Mouse (Mus musculus): ENCODE measurements at regions not wholly inside any gene's neighbourhood (a gene's known extent, or its start where the extent isn't known, plus 50 kb on each side); places are given as distances from the start of the nearest gene placed in this dataset.

DNA sequence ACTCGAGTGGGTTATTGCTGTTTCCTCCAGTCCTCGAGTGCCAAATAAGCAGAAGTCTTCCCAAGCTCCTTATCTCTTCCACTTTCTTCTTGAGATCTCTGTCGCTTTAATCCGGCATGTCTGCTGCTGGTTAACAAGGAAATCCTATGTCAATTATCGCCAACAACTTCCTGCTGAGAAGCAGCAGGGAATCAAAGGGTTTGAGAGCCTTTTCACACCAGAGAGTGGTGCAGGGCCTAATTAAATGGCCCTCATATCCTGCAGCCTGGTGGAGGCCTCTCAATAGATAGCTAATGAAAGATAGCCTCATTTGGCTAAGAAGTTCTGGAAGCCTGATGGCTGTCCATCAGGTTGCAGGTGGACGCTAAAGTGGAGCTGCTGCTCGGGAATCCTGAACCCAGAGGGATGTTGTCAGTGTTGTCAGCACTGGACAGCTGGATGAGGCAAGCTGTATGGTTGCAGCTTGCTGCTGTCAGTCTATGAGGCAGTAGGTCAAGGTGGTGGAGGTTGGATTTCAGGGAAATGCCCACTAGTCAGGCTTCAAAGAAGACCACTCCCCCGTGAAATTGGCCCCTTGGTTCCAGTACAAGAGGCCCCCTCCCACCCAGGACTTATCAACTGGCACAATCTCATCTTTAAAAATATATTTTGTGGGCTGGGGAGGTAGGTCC is 225.5 kb downstream of the Rab11fip2 start:
- DNase-seq (ENCODE audit: low spot score in 2 of 2), result no peak

DNA sequence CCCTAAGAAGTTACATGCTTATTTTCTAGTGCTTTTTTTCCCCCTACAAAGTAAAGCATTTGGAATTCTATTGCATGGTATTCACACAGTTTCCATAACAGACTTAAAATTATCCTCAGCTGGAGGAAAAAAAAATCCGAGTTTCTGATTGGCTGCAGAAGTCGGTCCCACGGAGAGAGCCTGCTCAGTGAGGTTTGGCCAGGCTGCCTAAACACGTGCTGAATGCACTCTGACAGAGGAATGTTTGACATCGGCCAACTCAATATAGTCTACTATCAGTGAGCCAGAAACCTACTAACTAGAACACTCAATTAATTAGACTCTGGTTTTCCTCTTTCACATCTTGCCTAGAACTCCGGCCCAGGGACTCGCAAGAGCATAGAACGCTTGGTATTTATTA is 204.9 kb downstream of the Rab11fip2 start:
- DNase-seq (ENCODE audit: low spot score in 2 of 2), result no peak

DNA sequence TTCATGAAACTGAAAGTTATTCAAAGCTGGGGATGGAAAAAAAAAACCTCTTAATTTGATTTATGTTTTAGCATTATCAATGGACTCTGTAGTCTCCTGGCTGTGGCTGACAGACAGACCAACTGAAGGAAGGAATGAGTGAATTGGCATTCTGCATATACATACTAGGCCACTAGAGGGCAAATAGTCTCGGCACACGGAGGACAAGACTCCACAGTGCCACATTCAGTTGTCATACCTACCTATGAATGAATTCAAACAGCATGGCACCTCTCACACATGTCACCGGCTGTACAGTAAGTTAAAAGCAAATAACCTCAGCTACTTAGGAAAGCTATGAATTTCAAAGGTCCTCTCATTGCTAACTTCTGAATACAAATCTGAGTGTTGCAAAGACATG is 200.5 kb downstream of the Rab11fip2 start:
- DNase-seq (ENCODE audit: low spot score in 2 of 2), result no peak

DNA sequence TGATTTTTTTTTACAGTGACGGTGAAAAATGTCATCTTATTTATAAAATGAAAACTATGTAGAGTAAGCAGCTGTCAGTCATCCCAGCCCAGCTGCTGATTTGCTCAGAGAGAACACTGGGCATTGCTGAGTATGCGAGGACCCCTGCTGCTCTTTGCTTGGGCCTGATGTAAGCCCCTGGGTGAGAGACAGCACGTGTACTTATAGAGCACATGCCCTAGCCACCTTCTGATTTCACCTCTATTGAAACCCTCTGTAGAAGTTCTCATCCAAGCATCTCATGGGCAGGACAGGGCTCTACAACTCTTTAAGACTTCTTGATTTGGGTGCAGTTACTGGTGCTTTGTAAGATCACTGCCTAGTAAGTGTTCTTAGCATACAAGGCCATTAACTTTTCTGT is 182.2 kb downstream of the Rab11fip2 start:
- DNase-seq (ENCODE audit: low spot score in 2 of 2), result no peak

DNA sequence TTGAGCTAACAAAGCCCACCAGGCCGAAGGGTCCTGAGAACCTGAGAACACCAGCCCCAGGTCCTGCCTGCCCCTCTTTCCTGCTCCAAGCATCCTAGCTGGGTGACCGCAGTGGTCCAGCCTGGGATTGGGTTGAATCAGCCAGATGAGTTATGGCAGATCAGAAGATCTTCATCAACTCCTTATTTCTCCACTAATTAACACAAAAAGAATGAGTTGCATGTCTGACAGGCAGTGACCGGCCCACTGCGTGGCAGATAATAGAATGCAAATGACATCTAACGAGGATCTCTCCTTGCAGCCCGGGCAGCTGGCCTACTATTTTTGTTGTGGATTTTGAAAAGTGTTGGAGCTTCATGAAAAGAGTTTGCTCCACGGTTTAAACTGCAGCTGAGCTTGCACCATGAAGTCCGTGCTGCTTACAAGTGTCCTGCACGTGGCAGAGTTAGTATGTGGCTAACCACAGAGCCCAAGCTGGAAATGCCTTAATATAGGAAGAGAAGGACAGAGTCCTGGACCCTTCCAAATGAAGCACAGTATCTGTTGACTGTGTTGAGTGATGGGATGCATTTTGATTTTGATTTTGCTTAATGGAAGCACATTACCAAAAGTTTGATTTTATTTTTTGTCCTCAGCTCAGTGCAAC is 158.9 kb downstream of the Rab11fip2 start:
- no peak for DNase-seq (ENCODE audit: low spot score in 2 of 2)

DNA sequence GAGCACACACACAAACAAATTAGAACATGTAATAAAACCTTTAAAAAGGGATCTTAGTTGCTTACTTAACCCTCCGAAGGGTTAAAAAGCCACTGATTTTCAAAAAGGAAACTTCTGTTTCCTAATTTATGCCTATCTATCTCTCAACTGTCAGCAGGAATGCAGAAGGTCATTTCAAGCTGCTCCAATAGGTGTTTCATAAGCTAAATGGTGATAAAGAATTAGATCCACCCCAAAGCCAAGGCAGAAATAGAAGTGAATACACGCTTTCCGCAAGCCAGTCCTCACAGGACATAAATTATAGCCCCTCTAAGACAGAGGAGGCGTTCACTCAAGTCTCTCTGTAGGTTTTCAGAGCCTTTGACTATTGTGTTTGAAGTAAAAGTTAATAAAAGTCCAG is 112.2 kb downstream of the Rab11fip2 start:
- no peak for DNase-seq (ENCODE audit: low spot score in 2 of 2)

DNA sequence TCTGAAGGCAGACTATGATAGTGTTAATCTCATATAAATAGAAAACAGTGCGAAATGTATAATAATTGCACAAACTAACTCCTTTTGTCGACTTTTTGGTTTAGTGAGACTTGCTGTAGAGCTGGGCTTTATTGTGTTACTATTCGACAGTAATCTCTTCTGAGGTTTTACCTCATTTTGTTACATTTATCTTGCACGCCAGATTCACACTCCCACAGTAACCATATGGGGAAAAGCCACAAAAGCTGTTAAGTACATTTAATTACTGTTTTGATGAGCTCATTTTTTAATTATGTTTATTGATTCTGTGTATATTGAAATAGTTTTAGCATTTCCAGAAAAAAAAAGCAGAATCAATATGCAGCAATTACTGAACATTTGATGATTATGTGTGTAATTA is 106.3 kb downstream of the Rab11fip2 start:
- no peak for DNase-seq (ENCODE audit: low spot score in 2 of 2)

DNA sequence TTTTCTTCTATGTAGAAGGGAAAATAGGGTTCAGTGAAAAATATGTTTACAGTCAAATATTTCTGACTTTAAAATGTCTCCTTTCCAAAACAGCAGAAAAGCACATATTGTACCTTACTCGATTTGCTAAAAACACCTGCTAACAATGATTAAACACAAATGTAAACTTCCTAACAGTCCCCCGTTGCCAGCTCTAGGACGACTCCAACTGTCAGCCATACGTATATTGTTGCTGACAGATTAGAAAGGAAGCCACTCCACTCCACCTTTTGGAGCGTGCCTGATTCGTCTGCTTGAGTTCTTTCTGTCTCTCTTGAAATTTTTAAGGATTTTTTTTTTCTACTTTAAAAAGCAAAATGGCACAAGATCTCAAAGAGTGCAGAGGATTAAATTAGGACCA is 105.8 kb downstream of the Rab11fip2 start:
- no peak for DNase-seq (ENCODE audit: low spot score in 2 of 2)

DNA sequence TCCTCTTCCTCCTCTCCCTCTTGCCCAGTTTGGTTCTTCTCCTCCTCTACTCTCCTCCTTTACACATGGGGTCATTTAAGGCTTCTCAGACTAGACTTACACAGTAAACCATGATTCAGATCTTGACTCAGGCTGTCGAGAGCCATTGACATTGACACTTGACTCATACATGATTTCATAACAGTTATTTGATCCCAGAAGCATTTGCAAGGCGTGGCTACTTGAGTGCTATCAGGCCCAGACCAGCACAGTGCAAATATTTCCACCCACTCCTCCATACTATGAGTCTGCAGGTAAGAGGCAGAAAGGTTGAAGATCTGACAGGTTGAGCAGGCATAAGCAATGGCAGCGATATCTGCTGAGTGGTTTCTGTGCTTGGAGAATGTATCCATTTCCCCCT is 99.2 kb downstream of the Rab11fip2 start:
- no peak for DNase-seq (ENCODE audit: low spot score in 2 of 2)

DNA sequence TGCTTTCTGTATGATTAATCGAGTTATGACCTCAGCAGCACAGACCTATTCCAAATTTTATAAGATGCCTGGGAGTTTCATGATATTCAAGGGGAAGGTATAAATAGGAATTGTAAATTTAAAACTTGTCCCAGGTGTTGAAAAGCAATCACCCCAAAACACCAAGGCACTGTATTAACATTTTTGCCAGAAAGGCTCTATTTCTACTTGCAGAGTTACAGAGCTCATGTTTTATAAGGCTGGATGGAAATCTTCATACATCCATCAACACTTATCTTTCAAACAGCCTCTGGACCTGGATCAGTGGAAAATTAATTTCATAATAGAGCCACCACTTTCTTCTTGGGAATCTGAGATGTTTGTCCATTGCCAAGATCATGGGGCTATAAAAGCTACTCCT is 96.6 kb downstream of the Rab11fip2 start:
- DNase-seq (ENCODE audit: low spot score in 2 of 2), result no peak

DNA sequence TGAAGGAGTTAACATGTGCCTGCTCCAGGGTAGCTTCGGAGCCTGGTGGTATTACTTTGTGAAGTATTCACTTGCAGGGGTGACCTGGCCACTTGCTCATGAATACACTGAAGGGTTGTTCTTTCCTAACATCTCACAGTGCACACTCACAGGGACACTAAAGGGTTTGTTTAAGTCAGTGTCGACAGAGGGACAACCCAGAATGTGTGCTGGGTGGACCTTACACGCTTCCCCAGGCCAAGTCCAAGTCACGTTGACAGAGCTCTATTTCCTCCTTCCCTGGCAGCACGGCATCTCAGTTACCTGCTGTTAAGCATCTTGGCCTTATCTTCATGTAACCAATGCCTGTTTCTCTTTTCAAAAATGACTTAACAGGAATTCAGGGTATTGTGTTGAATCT is 92.8 kb downstream of the Rab11fip2 start:
- DNase-seq (ENCODE audit: low spot score in 2 of 2), result no peak

DNA sequence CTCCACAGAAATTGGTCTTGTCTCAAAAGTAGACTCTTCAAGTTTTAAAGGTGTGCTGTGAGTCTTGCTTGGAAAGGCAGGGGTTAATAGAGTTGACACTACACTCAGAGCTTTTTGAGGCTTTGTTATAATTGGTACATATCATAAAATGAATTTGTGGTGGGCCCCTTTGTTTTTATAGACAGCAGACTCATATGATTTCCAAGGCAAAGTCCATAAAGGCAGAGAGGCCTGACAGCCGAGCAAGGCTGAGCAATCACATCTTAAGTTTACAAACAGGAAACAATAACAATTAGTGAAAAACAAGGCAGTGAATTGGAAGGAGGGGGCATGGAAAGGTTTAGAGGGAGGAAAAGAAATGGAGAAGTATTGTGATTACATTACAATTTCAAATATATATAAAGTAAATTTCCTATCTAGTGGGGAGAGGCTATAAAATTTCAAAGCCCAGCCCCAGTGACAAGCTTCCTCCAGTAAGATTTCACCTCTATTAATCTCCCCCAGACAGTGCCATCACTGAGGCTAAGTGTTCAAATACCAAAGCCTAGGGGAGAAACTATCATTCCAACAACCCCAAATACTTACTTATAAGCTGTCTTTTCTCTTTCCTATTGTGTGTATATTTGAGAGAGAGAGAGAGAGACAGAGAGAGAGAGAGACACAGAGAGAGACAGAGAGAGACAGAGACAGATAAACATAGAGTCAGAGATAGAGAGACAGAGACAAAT is 91.3 kb downstream of the Rab11fip2 start:
- no peak for DNase-seq (ENCODE audit: low spot score in 2 of 2)
